Mouse (Mus musculus) neural tube, embryonic 13.5 days (tissue): ENCODE results near the gene Tbc1d22a. TPM values are rescaled to one million over a fixed set of nuclear protein-coding genes. Genes with fewer than 3 reads are reported as not detected.
A peak's percentile ranks its signal among the peaks of the same experiment; 100 is the strongest.

ENCODE experiments used
- ATAC-seq: fragments of 200-750 bp; cut with Nextera tagmentation; 2 replicates; pipeline ENCODE4 v1.8.0; 2017; ENCODE audit warnings: low read depth, mild to moderate bottlenecking, moderate TSS enrichment, moderate library complexity
- H3K27ac ChIP-seq: fragments of 300-500 bp; sonication (generic); replicated peaks from 2 replicates; pipeline ENCODE4 v1.5.1; 2015; ENCODE audit warnings: moderate library complexity, mild to moderate bottlenecking, inconsistent platforms
- H3K27me3 ChIP-seq: fragments of 300-500 bp; sonication (generic); 2 replicates; pipeline ENCODE4 v1.6.1; 2015; ENCODE audit warnings: mild to moderate bottlenecking, inconsistent platforms
- H3K36me3 ChIP-seq: fragments of 300-500 bp; sonication (generic); 2 replicates; pipeline ENCODE4 v1.6.1; 2015; ENCODE audit warnings: mild to moderate bottlenecking, inconsistent platforms
- H3K4me1 ChIP-seq: fragments of 300-500 bp; sonication (generic); replicated peaks from 2 replicates; pipeline ENCODE4 v1.6.1; 2015; ENCODE audit warnings: inconsistent platforms
- H3K4me2 ChIP-seq: fragments of 300-500 bp; sonication (generic); 2 replicates; pipeline ENCODE4 v1.6.1; 2015; ENCODE audit warnings: inconsistent platforms, mild to moderate bottlenecking, moderate library complexity
- H3K4me3 ChIP-seq: fragments of 300-500 bp; sonication (generic); 2 replicates; pipeline ENCODE4 v1.5.1; 2015; ENCODE audit warnings: mild to moderate bottlenecking, inconsistent platforms
- H3K9ac ChIP-seq: fragments of 300-500 bp; sonication (generic); 2 replicates; pipeline ENCODE4 v1.6.1; 2015; ENCODE audit warnings: moderate library complexity, mild to moderate bottlenecking, inconsistent platforms
- H3K9me3 ChIP-seq: fragments of 300-500 bp; sonication (generic); 2 replicates; pipeline ENCODE4 v1.6.1; 2016; ENCODE audit warnings: inconsistent platforms
- WGBS: fragments of 180-500 bp; shearing (Covaris S2); methylation state at CpG from one replicate; pipeline ENCODE4 v1.1.7; 2015; 5-methylcytosine and 5-hydroxymethylcytosine counted together
- polyA plus RNA-seq: library from polyadenylated mRNA; unstranded; fragments of >200 nt; fragmentation: Nextera tagmentation; extraction: Ambion mirVana; gene quantifications from 2 replicates; pipeline ENCODE4 v1.2.1, GENCODE M21; 2015

Tbc1d22a gene
- polyA plus RNA-seq, 1 experiment from 2014 or later: 12.4 TPM

- WGBS: 64% methylated on average over 11 of the region's 11 CpGs
- no peak overlapping the region for H3K27ac ChIP-seq
- no peaks in the 10 kb centered on the region for H3K27me3 ChIP-seq
- H3K9me3 ChIP-seq: no peaks in the 10 kb centered on the region
- peaks cover 34% of the 10 kb centered on the region for H3K4me1 ChIP-seq
- H3K9ac ChIP-seq: no peak overlapping the region
- no peak overlapping the region for H3K4me3 ChIP-seq
- H3K36me3 ChIP-seq: no peaks in the 10 kb centered on the region
- no peak for ATAC-seq
- no peak overlapping the region for H3K4me2 ChIP-seq
Measured at GRCm38 (mm10) chr15:86431539-86432080, 217.4 kb downstream of the Tbc1d22a start.

- H3K36me3 ChIP-seq: no peaks in the 10 kb centered on the region
- H3K4me1 ChIP-seq: peaks cover 34% of the 10 kb centered on the region
- H3K9me3 ChIP-seq: no peaks in the 10 kb centered on the region
- no peak overlapping the region for H3K4me2 ChIP-seq
- no peak overlapping the region for H3K9ac ChIP-seq
- no peak for ATAC-seq
- H3K27me3 ChIP-seq: no peaks in the 10 kb centered on the region
- H3K27ac ChIP-seq: peak overlapping the region; percentile 24; the same call in 1 of the 2 replicates
- H3K4me3 ChIP-seq: no peak overlapping the region
Measured at GRCm38 (mm10) chr15:86432791-86433190, 218.5 kb downstream of the Tbc1d22a start.

GRCm38 (mm10) chr15:86433378-86433777 is 219.1 kb downstream of the Tbc1d22a start:
- no peak for ATAC-seq
- WGBS: 58% methylated on average over 8 of the region's 8 CpGs
- Histone ChIP-seq H3K4me3 (no peak overlapping the region), H3K36me3 (no peaks in the 10 kb centered on the region), H3K9ac (no peak overlapping the region), H3K9me3 (no peaks in the 10 kb centered on the region), H3K4me2 (no peak overlapping the region), H3K27me3 (no peaks in the 10 kb centered on the region), H3K27ac (peak overlapping the region; percentile 24; the same call in 1 of the 2 replicates), H3K4me1 (peaks cover 31% of the 10 kb centered on the region)

GRCm38 (mm10) chr15:86434241-86434640 is 220.0 kb downstream of the Tbc1d22a start:
- WGBS: 81% methylated on average over 3 of the region's 3 CpGs
- Histone ChIP-seq H3K9me3 (no peaks in the 10 kb centered on the region), H3K4me1 (peaks cover 28% of the 10 kb centered on the region), H3K27me3 (no peaks in the 10 kb centered on the region), H3K9ac (no peak overlapping the region), H3K27ac (peak overlapping the region; percentile 71), H3K36me3 (no peaks in the 10 kb centered on the region), H3K4me2 (no peak overlapping the region), H3K4me3 (no peak overlapping the region)
- ATAC-seq: no peak

GRCm38 (mm10) chr15:86437346-86437745 is 223.1 kb downstream of the Tbc1d22a start:
- no peaks in the 10 kb centered on the region for H3K27me3 ChIP-seq
- no peak for ATAC-seq
- no peak overlapping the region for H3K9ac ChIP-seq
- H3K4me3 ChIP-seq: no peak overlapping the region
- H3K4me2 ChIP-seq: no peak overlapping the region
- WGBS: 92% methylated on average over 2 of the region's 2 CpGs
- peaks cover 18% of the 10 kb centered on the region for H3K4me1 ChIP-seq
- H3K9me3 ChIP-seq: no peaks in the 10 kb centered on the region
- H3K36me3 ChIP-seq: no peaks in the 10 kb centered on the region
- H3K27ac ChIP-seq: no peak overlapping the region

- Histone ChIP-seq H3K9me3 (no peaks in the 10 kb centered on the region), H3K9ac (no peak overlapping the region), H3K4me1 (peaks cover 2% of the 10 kb centered on the region), H3K4me3 (no peak overlapping the region), H3K36me3 (no peaks in the 10 kb centered on the region), H3K27ac (no peak overlapping the region), H3K27me3 (no peaks in the 10 kb centered on the region), H3K4me2 (no peak overlapping the region)
- WGBS: 95% methylated on average over 15 of the region's 15 CpGs
- no peak for ATAC-seq
Measured at GRCm38 (mm10) chr15:86439015-86439796, 224.9 kb downstream of the Tbc1d22a start.

GRCm38 (mm10) chr15:86444271-86444670 is 230.0 kb downstream of the Tbc1d22a start:
- no peaks in the 10 kb centered on the region for H3K27me3 ChIP-seq
- no peak overlapping the region for H3K9ac ChIP-seq
- H3K4me1 ChIP-seq: no peaks in the 10 kb centered on the region
- H3K36me3 ChIP-seq: no peaks in the 10 kb centered on the region
- no peak overlapping the region for H3K4me3 ChIP-seq
- no peak overlapping the region for H3K4me2 ChIP-seq
- WGBS: 85% methylated on average over 2 of the region's 2 CpGs
- H3K27ac ChIP-seq: no peak overlapping the region
- H3K9me3 ChIP-seq: no peaks in the 10 kb centered on the region
- ATAC-seq: no peak

GRCm38 (mm10) chr15:86446064-86446463 is 231.8 kb downstream of the Tbc1d22a start:
- no peaks in the 10 kb centered on the region for H3K36me3 ChIP-seq
- no peak overlapping the region for H3K4me2 ChIP-seq
- H3K4me3 ChIP-seq: no peak overlapping the region
- no peaks in the 10 kb centered on the region for H3K4me1 ChIP-seq
- no peak for ATAC-seq
- H3K27ac ChIP-seq: no peak overlapping the region
- H3K9ac ChIP-seq: no peak overlapping the region
- no peaks in the 10 kb centered on the region for H3K9me3 ChIP-seq
- H3K27me3 ChIP-seq: no peaks in the 10 kb centered on the region

- Histone ChIP-seq H3K9ac (no peak overlapping the region), H3K9me3 (no peaks in the 10 kb centered on the region), H3K27me3 (no peaks in the 10 kb centered on the region), H3K4me3 (no peak overlapping the region), H3K4me2 (no peak overlapping the region), H3K27ac (no peak overlapping the region), H3K4me1 (no peaks in the 10 kb centered on the region), H3K36me3 (no peaks in the 10 kb centered on the region)
- no peak for ATAC-seq
- 84% methylated on average over 7 of the region's 7 CpGs for WGBS
Measured at GRCm38 (mm10) chr15:86447251-86447650, 233.0 kb downstream of the Tbc1d22a start.

GRCm38 (mm10) chr15:86449236-86449635 is 235.0 kb downstream of the Tbc1d22a start:
- WGBS: 86% methylated on average over 5 of the region's 5 CpGs
- no peak overlapping the region for H3K27ac ChIP-seq
- H3K4me3 ChIP-seq: no peak overlapping the region
- H3K4me1 ChIP-seq: no peaks in the 10 kb centered on the region
- no peak overlapping the region for H3K9ac ChIP-seq
- no peaks in the 10 kb centered on the region for H3K9me3 ChIP-seq
- no peak for ATAC-seq
- H3K4me2 ChIP-seq: no peak overlapping the region
- H3K36me3 ChIP-seq: no peaks in the 10 kb centered on the region
- no peaks in the 10 kb centered on the region for H3K27me3 ChIP-seq

GRCm38 (mm10) chr15:86449794-86450193 is 235.5 kb downstream of the Tbc1d22a start:
- 95% methylated on average over 2 of the region's 2 CpGs for WGBS
- H3K9ac ChIP-seq: no peak overlapping the region
- no peak for ATAC-seq
- no peak overlapping the region for H3K4me3 ChIP-seq
- H3K9me3 ChIP-seq: no peaks in the 10 kb centered on the region
- H3K27me3 ChIP-seq: no peaks in the 10 kb centered on the region
- no peaks in the 10 kb centered on the region for H3K4me1 ChIP-seq
- H3K27ac ChIP-seq: no peak overlapping the region
- no peak overlapping the region for H3K4me2 ChIP-seq
- H3K36me3 ChIP-seq: no peaks in the 10 kb centered on the region

- Histone ChIP-seq H3K27me3 (no peaks in the 10 kb centered on the region; the same call in 1 of the 2 replicates), H3K4me2 (no peak overlapping the region), H3K4me3 (no peak overlapping the region), H3K9ac (no peak overlapping the region), H3K4me1 (peaks cover 12% of the 10 kb centered on the region), H3K27ac (no peak overlapping the region), H3K36me3 (no peaks in the 10 kb centered on the region), H3K9me3 (no peaks in the 10 kb centered on the region)
- WGBS: 64% methylated on average over 3 of the region's 3 CpGs
- no peak for ATAC-seq
Measured at GRCm38 (mm10) chr15:86459413-86459812, 245.2 kb downstream of the Tbc1d22a start.

GRCm38 (mm10) chr15:86462636-86463035 is 248.4 kb downstream of the Tbc1d22a start:
- ATAC-seq: no peak
- Histone ChIP-seq H3K27ac (no peak overlapping the region), H3K36me3 (no peaks in the 10 kb centered on the region), H3K4me2 (no peak overlapping the region), H3K4me1 (peaks cover 12% of the 10 kb centered on the region), H3K9me3 (no peaks in the 10 kb centered on the region), H3K9ac (no peak overlapping the region), H3K27me3 (no peaks in the 10 kb centered on the region; the same call in 1 of the 2 replicates), H3K4me3 (no peak overlapping the region)
- 76% methylated on average over 8 of the region's 8 CpGs for WGBS
